Mouse (Mus musculus) small intestine, adult 2 months (tissue): ENCODE measurements around the gene Phykpl.

Source experiments
- CTCF ChIP-seq: fragments of 200-500 bp; IDR thresholded peaks from 2 replicates; pipeline ENCODE4 v1.5.1; 2012; ENCODE audit warnings: low read depth, mild to moderate bottlenecking, control low read depth, inconsistent platforms, low read length, moderate library complexity, mixed read lengths; ENCODE audit not compliant: insufficient replicate concordance, insufficient read length; ENCODE audit errors: extremely low read depth
- POLR2A ChIP-seq: fragments of 200-500 bp; IDR thresholded peaks from 2 replicates; pipeline ENCODE4 v1.6.1; 2012; ENCODE audit warnings: low read depth, mild to moderate bottlenecking, control low read depth, inconsistent platforms, low read length, moderate library complexity

- TF ChIP-seq POLR2A: no peak
- no peak for TF ChIP-seq CTCF
Observed at GRCm38 (mm10) chr11:51653736-51654135, 69.2 kb downstream of the Phykpl start.
